Mouse (Mus musculus) embryonic facial prominence, embryonic 12.5 days (tissue): Measurements from ENCODE around the gene Kcnk18. TPM values are rescaled to one million over a fixed set of nuclear protein-coding genes. Genes with fewer than 3 reads are reported as not detected.
A peak's percentile ranks its signal among the peaks of the same experiment; 100 is the strongest.

ENCODE experiments used
- ATAC-seq: fragments of 200-750 bp; cut with Nextera tagmentation; 2 replicates; pipeline ENCODE4 v1.8.0; 2017; ENCODE audit not compliant: insufficient number of reproducible peaks, insufficient read depth, low FRiP score, low TSS enrichment
- H3K27ac ChIP-seq: fragments of 300-500 bp; sonication (generic); 2 replicates; pipeline ENCODE4 v1.5.1; 2016; ENCODE audit warnings: mild to moderate bottlenecking
- H3K27me3 ChIP-seq: fragments of 300-500 bp; sonication (generic); 2 replicates; pipeline ENCODE4 v1.6.1; 2016; ENCODE audit warnings: mild to moderate bottlenecking, moderate library complexity
- H3K36me3 ChIP-seq: fragments of 300-500 bp; sonication (generic); 2 replicates; pipeline ENCODE4 v1.6.1; 2016; ENCODE audit warnings: mild to moderate bottlenecking
- H3K4me1 ChIP-seq: fragments of 300-500 bp; sonication (generic); 2 replicates; pipeline ENCODE4 v1.6.1; 2016
- H3K4me2 ChIP-seq: fragments of 300-500 bp; sonication (generic); replicated peaks from 2 replicates; pipeline ENCODE4 v1.6.1; 2016; ENCODE audit warnings: mild to moderate bottlenecking, moderate library complexity
- H3K4me3 ChIP-seq: fragments of 300-500 bp; sonication (generic); 2 replicates; pipeline ENCODE4 v1.5.1; 2016; ENCODE audit warnings: mild to moderate bottlenecking
- H3K9ac ChIP-seq: fragments of 300-500 bp; sonication (generic); 2 replicates; pipeline ENCODE4 v1.6.1; 2016; ENCODE audit warnings: mild to moderate bottlenecking, moderate library complexity
- H3K9me3 ChIP-seq: fragments of 300-500 bp; sonication (generic); 2 replicates; pipeline ENCODE4 v1.6.1; 2016; ENCODE audit warnings: mild to moderate bottlenecking, moderate library complexity
- WGBS: fragments of 180-500 bp; shearing (Covaris S2); methylation state at CpG from one replicate; pipeline ENCODE4 v1.1.7; 2016; 5-methylcytosine and 5-hydroxymethylcytosine counted together
- polyA plus RNA-seq: library from polyadenylated mRNA; unstranded; fragments of >200 nt; fragmentation: Nextera tagmentation; extraction: Ambion mirVana; gene quantifications from 2 replicates; pipeline ENCODE4 v1.2.1, GENCODE M21; 2016

Kcnk18 gene
- polyA plus RNA-seq, result not detected in 2 replicates

DNA sequence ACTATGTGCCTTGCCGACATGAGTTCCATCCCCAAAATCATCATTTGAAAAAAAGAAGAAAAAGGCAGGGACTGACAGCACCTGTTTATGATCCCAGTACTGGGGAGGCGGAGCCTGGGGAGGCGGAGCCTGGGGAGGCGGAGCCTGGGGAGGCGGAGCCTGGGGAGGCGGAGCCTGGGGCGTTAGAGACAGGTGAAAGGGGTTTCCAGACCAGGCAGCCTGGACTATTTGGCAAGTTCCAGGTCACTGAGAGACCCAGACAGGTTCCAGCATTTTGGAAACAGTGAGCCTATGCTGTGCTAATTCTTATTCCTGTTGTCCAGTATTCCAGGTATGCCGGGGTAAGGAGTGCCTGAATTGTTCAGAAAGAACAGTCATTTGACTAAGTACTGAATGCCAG, at the start of gene Kcnk18:
TSS of gene Kcnk18 (plus strand) at position 224 of the 400 bp plus-strand sequence.
- Histone ChIP-seq H3K9me3 (no peaks in the 10 kb centered on the region), H3K27me3 (no peaks in the 10 kb centered on the region), H3K9ac (no peak within 1 kb of the TSS), H3K4me3 (no peak within 1 kb of the TSS), H3K4me1 (no peaks in the 10 kb centered on the region), H3K27ac (no peak within 1 kb of the TSS), H3K4me2 (no peak within 1 kb of the TSS), H3K36me3 (no peaks in the 10 kb centered on the region)
- ATAC-seq, result no peak
- WGBS, result 92% methylated on average over 8 of the region's 8 CpGs

- H3K4me2 ChIP-seq, result peak within 1 kb of the TSS; percentile 40
- WGBS, result under 1% methylated on average over 54 of the region's 54 CpGs
- no peaks in the 10 kb centered on the region for H3K36me3 ChIP-seq
- peak within 1 kb of the TSS; percentile 33 for H3K4me3 ChIP-seq
- H3K27me3 ChIP-seq, result peaks cover 89% of the 10 kb centered on the region
- H3K4me1 ChIP-seq, result peaks cover 22% of the 10 kb centered on the region
- ATAC-seq, result no peak
- H3K27ac ChIP-seq, result peak within 1 kb of the TSS; percentile 61
- no peaks in the 10 kb centered on the region for H3K9me3 ChIP-seq
- peak within 1 kb of the TSS; percentile 25; the same call in 1 of the 2 replicates for H3K9ac ChIP-seq
Measured at GRCm38 (mm10) chr19:59169936-59170765, 48.9 kb upstream of the Kcnk18 start, which contains the start of gene Vax1. Gene Vax1 (minus strand): TSS chr19:59170056.

DNA sequence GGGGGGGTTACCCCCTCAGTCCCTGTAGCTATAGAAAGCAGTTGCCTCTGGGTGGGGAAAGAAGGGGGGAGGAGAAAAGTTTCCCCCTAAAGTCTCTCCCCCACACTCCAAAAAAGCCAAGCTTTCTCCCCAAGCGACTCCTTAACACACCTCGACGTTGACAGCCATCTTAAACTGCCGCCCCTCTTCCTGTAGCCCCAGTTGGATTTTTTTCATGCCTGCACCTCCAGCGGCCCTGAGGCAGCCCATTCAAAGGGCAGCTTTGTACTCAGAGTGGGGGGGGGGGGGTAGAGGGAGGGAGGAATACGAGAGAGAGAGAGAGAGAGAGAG, 48.3 kb upstream of the Kcnk18 start:
- no peak for ATAC-seq
- H3K9ac ChIP-seq, result no peak overlapping the region
- WGBS, result 0% methylated on average over 6 of the region's 6 CpGs
- no peaks in the 10 kb centered on the region for H3K9me3 ChIP-seq
- H3K4me3 ChIP-seq, result 0 out of 2 replicates have a peak overlapping the region, but pooled peaks have one; percentile 4
- H3K27me3 ChIP-seq, result peaks cover 94% of the 10 kb centered on the region
- no peak overlapping the region for H3K27ac ChIP-seq
- H3K4me1 ChIP-seq, result peaks cover 20% of the 10 kb centered on the region
- H3K36me3 ChIP-seq, result no peaks in the 10 kb centered on the region
- no peak overlapping the region for H3K4me2 ChIP-seq

GRCm38 (mm10) chr19:59171151-59171870, 47.7 kb upstream of the Kcnk18 start:
- H3K4me1 ChIP-seq, result peaks cover 14% of the 10 kb centered on the region

DNA sequence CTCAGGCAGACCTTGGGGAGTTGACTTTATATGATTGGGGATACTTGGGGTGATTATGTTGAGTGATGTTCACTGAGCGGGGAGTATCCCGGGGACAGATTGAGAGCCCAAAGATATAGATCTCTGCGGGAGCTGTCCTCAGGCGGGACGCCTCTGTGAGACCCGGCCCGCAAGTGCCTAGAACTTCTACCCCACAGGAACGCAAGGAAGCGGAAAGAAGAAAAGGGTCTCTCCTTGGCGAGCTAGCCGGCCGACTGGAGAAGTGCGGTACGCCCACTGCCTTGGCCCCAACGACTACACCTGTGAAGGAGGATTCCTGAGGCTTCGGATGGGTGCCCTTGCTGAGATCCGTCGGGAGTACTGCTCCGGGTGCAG, 47.2 kb upstream of the Kcnk18 start:
- Histone ChIP-seq H3K27ac (no peak overlapping the region), H3K4me3 (no peak overlapping the region), H3K36me3 (no peaks in the 10 kb centered on the region), H3K4me2 (peak overlapping the region; percentile 20; the same call in 1 of the 2 replicates), H3K9me3 (no peaks in the 10 kb centered on the region), H3K4me1 (peaks cover 9% of the 10 kb centered on the region), H3K9ac (no peak overlapping the region), H3K27me3 (peaks cover 96% of the 10 kb centered on the region)
- ATAC-seq, result no peak
- under 1% methylated on average over 18 of the region's 19 CpGs for WGBS

More at GRCm38 (mm10) chr19:59171151-59171870, 47.7 kb upstream of the Kcnk18 start:
- WGBS, result under 1% methylated on average over 32 of the region's 38 CpGs
- peak overlapping the region; percentile 20 for H3K4me2 ChIP-seq
- no peaks in the 10 kb centered on the region for H3K9me3 ChIP-seq
- no peak overlapping the region for H3K9ac ChIP-seq
- no peak for ATAC-seq
- H3K27me3 ChIP-seq, result peaks cover 97% of the 10 kb centered on the region
- no peaks in the 10 kb centered on the region for H3K36me3 ChIP-seq
- no peak overlapping the region for H3K27ac ChIP-seq
- 0 out of 2 replicates have a peak overlapping the region, but pooled peaks have one; percentile 9 for H3K4me3 ChIP-seq

GRCm38 (mm10) chr19:59172781-59173180, 46.2 kb upstream of the Kcnk18 start:
- no peak overlapping the region for H3K9ac ChIP-seq
- H3K36me3 ChIP-seq, result no peaks in the 10 kb centered on the region
- peaks cover 91% of the 10 kb centered on the region for H3K27me3 ChIP-seq
- WGBS, result under 1% methylated on average over 3 of the region's 3 CpGs
- no peaks in the 10 kb centered on the region for H3K9me3 ChIP-seq
- ATAC-seq, result no peak
- no peak overlapping the region for H3K27ac ChIP-seq
- peaks cover 8% of the 10 kb centered on the region; the same call in 1 of the 2 replicates for H3K4me1 ChIP-seq
- no peak overlapping the region for H3K4me2 ChIP-seq
- H3K4me3 ChIP-seq, result no peak overlapping the region

DNA sequence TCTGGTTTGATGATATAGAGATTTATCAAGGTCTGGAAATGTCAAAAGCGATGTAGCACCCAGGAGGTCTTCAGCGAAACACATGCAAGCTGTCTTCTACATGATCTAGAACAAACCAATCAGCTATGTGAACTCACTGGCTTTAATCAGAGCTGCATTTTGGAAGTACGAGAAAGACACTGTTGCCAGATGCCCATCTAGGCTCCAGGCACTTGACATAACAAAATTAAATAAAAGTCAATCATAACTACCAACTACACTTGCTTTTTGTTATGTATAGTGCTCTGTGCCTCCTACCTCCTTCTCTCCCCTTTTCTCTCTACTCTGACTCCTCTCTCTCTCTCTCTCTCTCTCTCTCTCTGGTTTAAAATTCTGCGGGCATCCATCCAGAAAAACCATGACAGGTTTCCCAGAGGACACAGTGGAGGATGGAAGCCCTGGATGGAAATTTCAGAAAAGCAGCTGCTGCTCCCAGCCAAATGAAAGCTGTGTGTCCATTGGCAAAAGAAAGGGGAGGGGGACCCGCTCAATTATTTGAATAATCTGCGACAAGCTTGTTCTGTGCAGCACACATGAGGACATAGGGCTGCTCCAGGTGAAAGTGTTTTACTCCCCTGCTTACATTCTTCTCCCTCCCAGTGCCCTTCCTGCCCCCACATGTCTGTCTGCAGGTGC, 45.5 kb upstream of the Kcnk18 start:
- Histone ChIP-seq H3K36me3 (no peaks in the 10 kb centered on the region), H3K27me3 (peaks cover 84% of the 10 kb centered on the region), H3K4me3 (no peak overlapping the region), H3K27ac (no peak overlapping the region), H3K9ac (no peak overlapping the region), H3K4me2 (no peak overlapping the region), H3K4me1 (peaks cover 8% of the 10 kb centered on the region; the same call in 1 of the 2 replicates), H3K9me3 (no peaks in the 10 kb centered on the region)
- no peak for ATAC-seq
- 11% methylated on average over 6 of the region's 6 CpGs for WGBS

DNA sequence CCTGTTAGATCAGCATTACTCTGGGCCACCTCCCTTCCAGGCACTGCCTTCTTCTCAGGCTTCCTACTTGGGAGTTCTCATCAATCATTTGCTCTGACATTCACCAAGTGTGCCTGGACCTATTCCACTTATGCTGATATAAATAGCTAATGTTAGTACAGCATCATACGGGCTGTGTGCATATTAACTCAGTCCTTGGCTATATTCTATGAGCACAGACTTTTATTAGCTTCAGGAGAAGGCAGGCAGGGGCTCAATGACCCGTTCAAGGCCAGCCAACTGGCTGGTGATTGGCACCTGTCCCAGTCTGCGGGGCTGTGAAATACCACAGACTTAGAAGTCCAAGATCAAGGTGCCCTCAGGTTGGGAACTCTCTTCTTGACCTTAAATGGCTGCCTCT, 35.0 kb upstream of the Kcnk18 start:
- Histone ChIP-seq H3K27me3 (peaks cover 59% of the 10 kb centered on the region), H3K4me3 (no peak overlapping the region), H3K4me2 (no peak overlapping the region), H3K36me3 (no peaks in the 10 kb centered on the region), H3K9me3 (no peaks in the 10 kb centered on the region), H3K4me1 (no peaks in the 10 kb centered on the region), H3K9ac (no peak overlapping the region), H3K27ac (no peak overlapping the region)
- 56% methylated on average over 3 of the region's 3 CpGs for WGBS
- ATAC-seq, result no peak

- H3K4me1 ChIP-seq, result 0 out of 2 replicates have a peak, but pooled peaks cover 3% of the 10 kb centered on the region
- 8% methylated on average over 4 of the region's 4 CpGs for WGBS
Measured at GRCm38 (mm10) chr19:59188981-59189380, 30.0 kb upstream of the Kcnk18 start.

DNA sequence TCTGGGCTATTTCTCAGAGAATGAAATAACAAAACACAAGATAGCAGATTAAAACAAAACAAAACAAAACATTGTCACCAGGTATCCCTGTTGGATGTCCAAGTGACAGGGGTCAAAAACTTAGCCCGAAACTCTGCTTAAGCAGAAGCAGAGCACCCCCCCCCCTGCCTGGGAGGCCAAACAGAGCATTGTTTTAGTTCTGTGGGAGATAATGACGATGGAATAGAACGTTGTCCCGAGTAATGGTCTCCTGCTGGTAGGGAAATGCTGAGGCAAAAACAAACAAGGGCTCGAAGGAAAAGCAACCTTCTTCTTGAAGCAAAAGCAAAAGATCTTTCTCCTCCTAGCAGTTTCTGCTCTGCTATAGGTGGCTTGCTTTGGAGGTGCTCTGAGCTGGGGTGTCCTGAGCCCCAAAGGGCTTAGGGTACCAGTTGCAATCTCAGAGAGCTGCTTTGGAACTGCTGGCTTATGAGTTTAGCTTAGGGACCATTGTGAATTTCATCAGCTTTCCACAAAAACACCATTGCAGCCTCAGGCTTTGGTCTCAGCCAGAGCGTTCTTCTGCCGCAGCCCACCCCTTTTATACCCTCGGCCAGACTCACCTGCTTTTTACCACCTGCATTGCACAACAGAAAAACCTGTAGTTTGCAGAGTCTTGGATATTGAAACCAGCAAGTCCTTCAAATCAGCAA, 28.4 kb upstream of the Kcnk18 start:
- WGBS, result under 1% methylated on average over 8 of the region's 8 CpGs
- Histone ChIP-seq H3K9me3 (no peaks in the 10 kb centered on the region), H3K9ac (no peak overlapping the region), H3K36me3 (no peaks in the 10 kb centered on the region), H3K4me2 (no peak overlapping the region), H3K27me3 (peaks cover 75% of the 10 kb centered on the region), H3K4me3 (no peak overlapping the region), H3K27ac (no peak overlapping the region), H3K4me1 (0 out of 2 replicates have a peak, but pooled peaks cover 4% of the 10 kb centered on the region)
- ATAC-seq, result no peak

More at GRCm38 (mm10) chr19:59188981-59189380, 30.0 kb upstream of the Kcnk18 start:
- ATAC-seq, result no peak
- no peak overlapping the region for H3K27ac ChIP-seq
- no peaks in the 10 kb centered on the region for H3K9me3 ChIP-seq
- H3K9ac ChIP-seq, result no peak overlapping the region
- no peaks in the 10 kb centered on the region for H3K36me3 ChIP-seq
- H3K27me3 ChIP-seq, result peaks cover 73% of the 10 kb centered on the region
- no peak overlapping the region for H3K4me3 ChIP-seq
- no peak overlapping the region for H3K4me2 ChIP-seq

GRCm38 (mm10) chr19:59191123-59191505, 27.9 kb upstream of the Kcnk18 start:
- H3K9me3 ChIP-seq, result no peaks in the 10 kb centered on the region

More at GRCm38 (mm10) chr19:59191123-59191505, 27.9 kb upstream of the Kcnk18 start:
- H3K4me3 ChIP-seq, result no peak overlapping the region
- peaks cover 75% of the 10 kb centered on the region for H3K27me3 ChIP-seq
- no peak for ATAC-seq
- H3K4me2 ChIP-seq, result no peak overlapping the region
- H3K9ac ChIP-seq, result no peak overlapping the region
- 0 out of 2 replicates have a peak, but pooled peaks cover 4% of the 10 kb centered on the region for H3K4me1 ChIP-seq
- 4% methylated on average over 4 of the region's 4 CpGs for WGBS
- H3K36me3 ChIP-seq, result no peaks in the 10 kb centered on the region
- H3K27ac ChIP-seq, result no peak overlapping the region
